Mouse (Mus musculus) lung, postnatal 0 days (tissue): ENCODE results near the gene St6galnac5.

ENCODE experiments used
- CTCF ChIP-seq: IDR thresholded peaks from 2 replicates; pipeline ENCODE4 v1.5.1; 2016; ENCODE audit warnings: antibody characterized with exemption, mild to moderate bottlenecking
- EP300 ChIP-seq: IDR thresholded peaks from 2 replicates; pipeline ENCODE4 v1.6.1; 2016; ENCODE audit warnings: antibody characterized with exemption, mild to moderate bottlenecking, control low read depth

DNA sequence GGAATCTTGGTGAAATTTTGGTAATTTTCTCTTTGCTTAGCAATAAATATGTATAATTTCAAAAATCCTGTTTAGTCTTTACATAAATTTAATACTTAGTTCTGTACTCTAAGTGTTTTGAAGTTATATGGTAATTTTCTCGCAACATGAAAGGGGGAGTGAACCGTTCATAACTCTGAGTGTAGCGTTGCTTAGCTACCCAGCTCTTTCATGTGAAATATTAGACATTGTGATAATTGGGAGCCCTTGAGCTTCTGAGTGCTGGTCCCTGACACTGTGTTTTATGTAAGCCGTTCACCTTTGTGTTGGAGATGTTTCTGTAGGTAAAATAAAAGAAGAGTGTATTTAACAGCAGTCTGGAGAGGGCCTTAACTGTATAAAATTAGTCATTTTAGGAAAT, 202.2 kb downstream of the St6galnac5 start:
- no peak for TF ChIP-seq CTCF
- TF ChIP-seq EP300 = no peak
